Mouse (Mus musculus): ENCODE results near the gene Npas2.

Gene Npas2

GRCm38 (mm10) chr1:39192997-39193861 lies at the start of gene Npas2:
Npas2 (plus strand) TSS chr1:39193731.
- DNase-seq: peak; percentile 31 to 47

- DNase-seq: no peak
Observed at GRCm38 (mm10) chr1:39156778-39157177, 36.8 kb upstream of the Npas2 start.

GRCm38 (mm10) chr1:39160167-39160566 lies 33.4 kb upstream of the Npas2 start:
- DNase-seq: no peak

- no peak for DNase-seq
Observed at GRCm38 (mm10) chr1:39163077-39163476, 30.5 kb upstream of the Npas2 start.

GRCm38 (mm10) chr1:39176690-39177089 lies 16.8 kb upstream of the Npas2 start:
- DNase-seq: no peak

- DNase-seq: no peak
Observed at GRCm38 (mm10) chr1:39177211-39177610, 16.3 kb upstream of the Npas2 start.

- no peak for DNase-seq
Observed at GRCm38 (mm10) chr1:39179806-39180205, 13.7 kb upstream of the Npas2 start.

- no peak for DNase-seq
Observed at GRCm38 (mm10) chr1:39180517-39180916, 13.0 kb upstream of the Npas2 start.

- no peak for DNase-seq
Observed at GRCm38 (mm10) chr1:39181901-39182300, 11.6 kb upstream of the Npas2 start.

GRCm38 (mm10) chr1:39185833-39186232 lies 7.7 kb upstream of the Npas2 start:
- DNase-seq: no peak

GRCm38 (mm10) chr1:39186711-39187437 lies 6.7 kb upstream of the Npas2 start:
- peak; percentile 77 to 78 for DNase-seq

- peak in 1 of 2 experiments; percentile 15 for DNase-seq
Observed at GRCm38 (mm10) chr1:39191122-39191521, 2.4 kb upstream of the Npas2 start.

- peak; percentile 81 to 85 for DNase-seq
Observed at GRCm38 (mm10) chr1:39192460-39192996, 1.0 kb upstream of the Npas2 start.

GRCm38 (mm10) chr1:39193862-39194675 lies 538 bp downstream of the Npas2 start:
- DNase-seq: peak; percentile 53 to 67

GRCm38 (mm10) chr1:39194959-39195358 lies 1.4 kb downstream of the Npas2 start:
- no peak for DNase-seq

- no peak for DNase-seq
Observed at GRCm38 (mm10) chr1:39196126-39196525, 2.6 kb downstream of the Npas2 start.

- peak; percentile 58 to 61 for DNase-seq
Observed at GRCm38 (mm10) chr1:39196676-39197375, 3.3 kb downstream of the Npas2 start.

- DNase-seq: no peak
Observed at GRCm38 (mm10) chr1:39205021-39205420, 11.5 kb downstream of the Npas2 start.

GRCm38 (mm10) chr1:39205697-39206096 lies 12.2 kb downstream of the Npas2 start:
- no peak for DNase-seq

- DNase-seq: no peak
Observed at GRCm38 (mm10) chr1:39206942-39207341, 13.4 kb downstream of the Npas2 start.

- peak in 1 of 2 experiments; percentile 24 for DNase-seq
Observed at GRCm38 (mm10) chr1:39210928-39211327, 17.4 kb downstream of the Npas2 start.

GRCm38 (mm10) chr1:39212982-39213381 lies 19.5 kb downstream of the Npas2 start:
- DNase-seq: no peak
